Mouse (Mus musculus): ENCODE data around the gene Kif6. TPM values are rescaled to one million over a fixed set of nuclear protein-coding genes. Genes with fewer than 3 reads are reported as not detected.

Gene Kif6
- polyA plus RNA-seq, 2 experiments: 1.1 TPM

GRCm38 (mm10) chr17:49779576-49779975 lies 164.6 kb downstream of the Kif6 start:
- H3K36me3 ChIP-seq (ENCODE audit: control insufficient read depth, insufficient read depth, low read length): no peaks in the 10 kb centered on the region
- no peaks in the 10 kb centered on the region for H3K27me3 ChIP-seq (ENCODE audit: control insufficient read depth, insufficient read depth, low read length)
- H3K9me3 ChIP-seq (ENCODE audit: control insufficient read depth, low read length): no peaks in the 10 kb centered on the region
- H3K4me1 ChIP-seq (ENCODE audit: control insufficient read depth, insufficient read depth, low read length): peaks cover 17% of the 10 kb centered on the region; the same call in 1 of the 2 replicates
- no peak overlapping the region for H3K27ac ChIP-seq (replicated peaks; ENCODE audit: low read depth, low read length)
- TF ChIP-seq POLR2A (IDR thresholded peaks at IDR 0.05; ENCODE audit: borderline replicate concordance, extremely low read depth, insufficient read depth, insufficient read length): no peak
- WGBS: 40% methylated on average over 3 of the region's 3 CpGs
- ATAC-seq (ENCODE audit: low FRiP score, low read depth) (peak; percentile 37; the same call in 1 of the 2 replicates), DNase-seq (ENCODE audit: low spot score) (peak; percentile 54)
- H3K4me3 ChIP-seq (replicated peaks; ENCODE audit: low read length): no peak overlapping the region
- H3K4me2 ChIP-seq (replicated peaks; ENCODE audit: low read depth, low read length, severe bottlenecking): no peak overlapping the region
- H3K9ac ChIP-seq (ENCODE audit: low read depth, low read length, severe bottlenecking): no peak overlapping the region

DNA sequence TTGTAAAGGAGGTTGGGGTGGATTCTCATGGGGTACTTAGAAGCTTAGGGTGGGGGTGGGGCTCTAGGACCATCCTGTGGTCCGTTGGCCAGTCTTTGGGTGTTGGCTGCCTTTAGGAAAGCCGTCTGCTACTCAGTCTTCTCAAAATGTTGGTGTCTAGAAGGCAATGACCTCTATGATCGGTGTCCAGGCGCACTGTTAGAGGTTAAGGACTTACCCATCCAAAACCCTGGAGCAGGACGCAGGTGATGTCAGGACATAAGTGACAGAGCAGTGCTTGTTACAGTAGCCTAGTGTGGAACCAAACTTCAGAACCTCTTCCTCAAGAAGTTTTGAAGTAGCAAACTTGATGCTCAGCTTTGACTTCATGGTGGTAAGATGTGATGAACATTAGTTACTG lies 170.9 kb downstream of the Kif6 start:
- Histone ChIP-seq H3K27me3 (ENCODE audit: control insufficient read depth, insufficient read depth, low read length) (no peaks in the 10 kb centered on the region), H3K4me1 (ENCODE audit: control insufficient read depth, insufficient read depth, low read length) (0 out of 2 replicates have a peak, but pooled peaks cover 4% of the 10 kb centered on the region), H3K9ac (ENCODE audit: low read depth, low read length, severe bottlenecking) (no peak overlapping the region), H3K36me3 (ENCODE audit: control insufficient read depth, insufficient read depth, low read length) (no peaks in the 10 kb centered on the region), H3K4me3 (replicated peaks; ENCODE audit: low read length) (no peak overlapping the region), H3K4me2 (replicated peaks; ENCODE audit: low read depth, low read length, severe bottlenecking) (no peak overlapping the region), H3K27ac (replicated peaks; ENCODE audit: low read depth, low read length) (no peak overlapping the region), H3K9me3 (ENCODE audit: control insufficient read depth, low read length) (no peaks in the 10 kb centered on the region)
- DNase-seq (ENCODE audit: low spot score) (no peak), ATAC-seq (ENCODE audit: low FRiP score, low read depth) (no peak)
- TF ChIP-seq POLR2A (IDR thresholded peaks at IDR 0.05; ENCODE audit: borderline replicate concordance, extremely low read depth, insufficient read depth, insufficient read length): no peak
- WGBS: 87% methylated on average over 5 of the region's 5 CpGs

DNA sequence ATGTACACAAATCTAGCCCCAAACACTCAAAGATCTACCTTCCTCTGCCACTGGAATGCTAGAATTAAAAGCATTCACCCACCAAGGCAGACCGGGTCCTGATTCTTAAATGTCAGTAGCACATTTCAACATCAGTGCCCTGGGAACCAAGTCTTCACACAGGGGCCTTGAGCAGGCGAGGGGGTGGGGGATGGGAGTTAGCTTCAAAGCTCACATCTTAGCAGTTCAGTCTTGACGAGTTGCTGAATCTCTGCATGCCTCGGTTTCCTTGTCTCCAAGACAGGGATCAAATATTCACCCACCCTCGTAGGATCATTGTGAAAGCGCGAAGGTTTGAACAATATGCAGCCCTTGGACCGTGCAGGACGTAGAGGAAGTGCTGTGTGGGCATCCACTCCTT lies 172.4 kb downstream of the Kif6 start:
- H3K9ac ChIP-seq (ENCODE audit: low read depth, low read length, severe bottlenecking): no peak overlapping the region

DNA sequence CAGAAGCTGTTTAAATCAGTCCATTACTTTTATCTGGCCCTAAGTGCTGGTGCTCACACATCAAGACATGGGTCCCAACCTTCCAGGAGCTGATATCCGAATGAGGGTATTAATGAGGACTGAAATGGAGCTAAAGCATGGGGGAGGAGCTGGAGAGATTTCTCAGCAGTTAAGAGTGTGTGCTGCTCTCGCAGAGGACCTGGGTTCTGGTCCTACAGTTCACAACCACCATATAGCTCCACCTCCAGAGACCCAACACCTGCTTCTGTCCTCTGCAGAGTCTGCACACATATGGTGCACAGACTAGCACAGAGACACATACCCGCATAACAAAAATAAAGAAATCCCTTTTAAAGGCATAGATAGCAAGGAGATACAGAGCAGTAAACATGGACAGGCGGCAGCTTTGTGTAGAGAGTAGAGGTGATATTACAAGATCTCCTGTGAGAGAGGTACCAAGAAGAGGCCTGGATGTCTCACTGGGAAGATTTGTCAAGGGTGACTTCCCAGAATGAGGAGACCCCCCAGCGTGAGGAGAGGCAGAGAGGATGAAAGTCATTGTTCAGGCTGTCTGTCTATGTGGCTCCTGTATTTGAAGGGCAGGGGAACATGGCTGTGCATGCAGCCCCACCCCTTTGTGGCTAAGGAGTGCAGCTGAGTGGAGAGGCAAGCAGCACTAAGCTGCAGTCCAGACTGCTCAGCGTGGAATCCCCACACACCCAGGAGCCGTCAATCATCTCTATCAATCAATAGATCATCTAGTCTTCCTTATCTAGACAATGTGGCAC lies 173.4 kb downstream of the Kif6 start:
- Histone ChIP-seq H3K4me3 (replicated peaks; ENCODE audit: low read length) (no peak overlapping the region), H3K4me1 (ENCODE audit: control insufficient read depth, insufficient read depth, low read length) (0 out of 2 replicates have a peak, but pooled peaks cover 4% of the 10 kb centered on the region), H3K36me3 (ENCODE audit: control insufficient read depth, insufficient read depth, low read length) (no peaks in the 10 kb centered on the region), H3K9me3 (ENCODE audit: control insufficient read depth, low read length) (no peaks in the 10 kb centered on the region), H3K27me3 (ENCODE audit: control insufficient read depth, insufficient read depth, low read length) (no peaks in the 10 kb centered on the region), H3K9ac (ENCODE audit: low read depth, low read length, severe bottlenecking) (no peak overlapping the region), H3K27ac (replicated peaks; ENCODE audit: low read depth, low read length) (no peak overlapping the region), H3K4me2 (replicated peaks; ENCODE audit: low read depth, low read length, severe bottlenecking) (no peak overlapping the region)
- TF ChIP-seq POLR2A (IDR thresholded peaks at IDR 0.05; ENCODE audit: borderline replicate concordance, extremely low read depth, insufficient read depth, insufficient read length): no peak
- DNase-seq (ENCODE audit: low spot score): no peak
- no peak for ATAC-seq (ENCODE audit: low FRiP score, low read depth)
- 67% methylated on average over 7 of the region's 7 CpGs for WGBS

More for the DNA sequence above, 172.4 kb downstream of the Kif6 start:
- no peak for ATAC-seq (ENCODE audit: low FRiP score, low read depth)
- Histone ChIP-seq H3K4me3 (replicated peaks; ENCODE audit: low read length) (no peak overlapping the region), H3K4me2 (replicated peaks; ENCODE audit: low read depth, low read length, severe bottlenecking) (no peak overlapping the region), H3K36me3 (ENCODE audit: control insufficient read depth, insufficient read depth, low read length) (no peaks in the 10 kb centered on the region), H3K9me3 (ENCODE audit: control insufficient read depth, low read length) (no peaks in the 10 kb centered on the region), H3K27ac (replicated peaks; ENCODE audit: low read depth, low read length) (no peak overlapping the region), H3K27me3 (ENCODE audit: control insufficient read depth, insufficient read depth, low read length) (no peaks in the 10 kb centered on the region), H3K4me1 (ENCODE audit: control insufficient read depth, insufficient read depth, low read length) (0 out of 2 replicates have a peak, but pooled peaks cover 4% of the 10 kb centered on the region)
- no peak for TF ChIP-seq POLR2A (IDR thresholded peaks at IDR 0.05; ENCODE audit: borderline replicate concordance, extremely low read depth, insufficient read depth, insufficient read length)
- WGBS: 68% methylated on average over 9 of the region's 9 CpGs
- DNase-seq (ENCODE audit: low spot score): no peak

GRCm38 (mm10) chr17:49791546-49791945 lies 176.6 kb downstream of the Kif6 start:
- 96% methylated on average over 5 of the region's 5 CpGs for WGBS
- DNase-seq (ENCODE audit: low spot score): no peak
- no peak overlapping the region for H3K9ac ChIP-seq (ENCODE audit: low read depth, low read length, severe bottlenecking)
- H3K4me1 ChIP-seq (ENCODE audit: control insufficient read depth, insufficient read depth, low read length): 0 out of 2 replicates have a peak, but pooled peaks cover 4% of the 10 kb centered on the region
- no peak overlapping the region for H3K4me3 ChIP-seq (replicated peaks; ENCODE audit: low read length)
- 0 out of 2 replicates have a peak, but pooled peaks cover 5% of the 10 kb centered on the region for H3K9me3 ChIP-seq (ENCODE audit: control insufficient read depth, low read length)
- H3K4me2 ChIP-seq (replicated peaks; ENCODE audit: low read depth, low read length, severe bottlenecking): no peak overlapping the region
- ATAC-seq (ENCODE audit: low FRiP score, low read depth): no peak
- TF ChIP-seq POLR2A (IDR thresholded peaks at IDR 0.05; ENCODE audit: borderline replicate concordance, extremely low read depth, insufficient read depth, insufficient read length): no peak
- no peak overlapping the region for H3K27ac ChIP-seq (replicated peaks; ENCODE audit: low read depth, low read length)
- H3K36me3 ChIP-seq (ENCODE audit: control insufficient read depth, insufficient read depth, low read length): no peaks in the 10 kb centered on the region
- no peaks in the 10 kb centered on the region for H3K27me3 ChIP-seq (ENCODE audit: control insufficient read depth, insufficient read depth, low read length)
